Mouse (Mus musculus) regulatory T cell (primary cell): ENCODE measurements at regions not wholly inside any gene's neighbourhood (a gene's known extent, or its start where the extent isn't known, plus 50 kb on each side); places are given as distances from the start of the nearest gene placed in this dataset.

Source experiments
- in situ Hi-C: fragments of 300-600 bp; cut with MboI, MseI; formaldehyde crosslinking; loops from one replicate; pipeline ENCODE4 v1.15.1; 2025; ENCODE audit warnings: high pct_unique_total_duplicates

DNA sequence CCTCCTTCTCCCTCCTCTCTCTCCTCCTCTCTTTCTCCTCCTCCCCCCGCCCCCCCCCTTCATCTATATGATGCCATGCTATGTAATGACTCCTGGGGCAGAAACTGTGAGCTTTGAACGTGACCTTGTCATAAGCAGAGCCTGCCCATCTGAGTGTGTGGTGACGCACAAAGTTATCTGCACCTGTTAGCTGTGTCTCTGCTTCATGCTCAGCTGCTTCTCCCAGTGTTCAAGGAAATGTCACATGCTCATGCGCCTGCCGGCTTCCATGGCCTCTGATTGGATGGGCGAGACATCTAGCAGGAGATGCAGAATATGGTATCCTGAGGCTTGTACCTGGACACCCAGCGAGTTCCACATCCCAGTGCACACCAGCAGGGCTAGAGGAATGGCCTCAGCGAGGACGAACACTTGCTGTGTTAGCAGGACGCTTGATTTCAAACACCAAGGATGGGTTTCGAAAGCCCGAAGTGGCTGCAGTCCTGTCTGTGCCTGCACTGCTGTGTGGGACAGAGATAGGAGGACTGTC is 240.6 kb downstream of the 1500009L16Rik start:
- in situ Hi-C loops, result no loop called here

DNA sequence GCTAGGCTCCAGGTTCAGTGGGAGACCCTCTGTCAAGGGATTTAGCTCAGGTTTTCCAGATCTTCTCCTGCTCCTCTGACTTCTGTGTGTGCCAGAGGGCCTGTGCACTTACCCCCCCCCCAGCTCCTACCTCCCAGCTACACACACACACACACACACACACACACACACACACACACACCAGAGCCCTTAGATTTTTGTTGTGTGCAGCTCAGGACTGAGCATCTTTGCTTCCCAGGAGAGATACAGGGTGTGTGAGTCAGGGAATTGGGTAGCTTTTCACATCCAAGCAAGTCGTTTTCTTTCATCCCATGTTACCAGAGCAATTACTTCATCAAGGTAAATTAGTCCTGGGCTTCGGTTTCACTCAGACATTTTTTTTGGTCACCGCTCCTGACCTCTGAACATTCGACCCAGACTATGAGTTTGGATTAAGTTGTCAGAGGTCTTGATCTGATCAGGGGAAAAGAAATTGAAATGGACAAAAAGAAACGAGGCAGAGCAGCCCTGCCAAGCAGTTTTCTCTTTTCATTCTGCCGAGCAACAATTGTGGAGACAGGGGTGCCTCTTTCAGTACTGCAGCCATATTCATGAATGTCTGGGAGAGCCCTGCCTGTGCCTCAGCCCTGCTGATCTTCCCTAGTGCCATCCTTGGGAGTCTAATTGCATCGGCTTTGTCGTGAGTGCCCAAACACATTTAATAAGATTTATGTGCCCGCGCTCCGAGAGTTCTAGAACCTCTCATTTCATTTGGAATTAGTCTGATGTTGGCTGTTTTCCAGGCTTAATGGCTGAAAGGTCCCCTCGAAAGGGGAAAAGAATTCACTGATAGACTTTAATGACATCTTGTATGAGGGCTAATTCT is 241.3 kb downstream of the 1500009L16Rik start:
- in situ Hi-C loops, result no loop called here

DNA sequence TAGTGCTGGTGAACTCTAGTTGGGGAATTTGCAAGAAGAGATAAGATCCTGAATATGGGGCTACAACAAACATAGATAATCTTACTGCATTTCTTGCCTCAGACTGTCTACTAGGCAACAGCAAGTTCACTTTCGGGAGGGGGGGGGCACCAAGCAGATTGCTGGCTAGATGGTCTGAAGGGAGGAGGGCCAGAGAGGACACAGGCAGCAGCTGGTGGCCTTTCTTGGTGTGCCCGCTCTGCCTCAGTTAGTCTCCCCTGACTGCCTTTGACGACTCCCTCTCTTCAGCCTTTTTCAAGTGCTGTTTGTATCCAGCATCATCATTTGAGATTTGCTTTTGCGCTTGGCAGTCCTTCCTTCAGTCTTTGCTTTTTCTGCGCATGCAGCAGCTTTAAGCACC is 242.2 kb downstream of the 1500009L16Rik start:
- in situ Hi-C loops, result no loop called here

DNA sequence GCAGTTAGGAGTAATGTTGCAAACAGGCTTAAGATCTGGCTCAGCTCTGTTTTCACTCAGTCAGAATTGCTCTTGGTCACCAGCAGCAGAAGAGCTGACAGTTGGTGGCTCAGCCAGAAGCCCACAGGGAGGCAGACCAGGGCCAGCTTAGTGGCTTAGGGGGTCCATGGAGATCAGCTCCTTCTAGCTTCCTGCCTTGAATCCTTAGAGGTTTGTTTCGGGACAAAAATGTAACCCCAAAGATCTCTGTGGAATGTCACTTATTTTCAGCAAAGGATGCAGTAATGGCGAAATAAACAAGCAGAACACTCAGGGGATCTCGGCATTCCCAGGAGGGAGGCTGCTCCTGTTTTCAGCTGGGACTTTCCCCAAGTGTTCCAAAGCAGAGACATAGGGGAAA is 247.8 kb downstream of the 1500009L16Rik start:
- in situ Hi-C loops, result no loop called here

DNA sequence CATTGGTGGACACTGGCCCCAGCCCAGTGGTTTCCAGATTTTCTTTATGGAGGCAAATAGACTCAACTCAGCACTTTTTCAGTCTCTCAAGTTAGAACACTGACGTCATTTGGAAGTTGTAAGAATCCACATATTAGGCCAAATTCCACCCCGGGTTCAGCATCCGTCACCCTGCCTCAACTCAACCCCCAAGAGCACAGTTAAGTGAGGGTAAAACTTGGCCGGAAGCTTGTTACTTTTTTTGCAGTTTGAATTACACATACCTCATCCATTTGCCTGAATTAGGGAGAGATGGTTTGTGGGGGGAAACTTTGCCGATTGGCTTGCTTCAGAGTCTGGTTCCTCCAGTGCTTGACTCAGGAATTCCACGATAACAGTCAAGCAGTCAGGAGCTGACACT is 251.9 kb downstream of the 1500009L16Rik start:
- in situ Hi-C loops, result no loop called here

DNA sequence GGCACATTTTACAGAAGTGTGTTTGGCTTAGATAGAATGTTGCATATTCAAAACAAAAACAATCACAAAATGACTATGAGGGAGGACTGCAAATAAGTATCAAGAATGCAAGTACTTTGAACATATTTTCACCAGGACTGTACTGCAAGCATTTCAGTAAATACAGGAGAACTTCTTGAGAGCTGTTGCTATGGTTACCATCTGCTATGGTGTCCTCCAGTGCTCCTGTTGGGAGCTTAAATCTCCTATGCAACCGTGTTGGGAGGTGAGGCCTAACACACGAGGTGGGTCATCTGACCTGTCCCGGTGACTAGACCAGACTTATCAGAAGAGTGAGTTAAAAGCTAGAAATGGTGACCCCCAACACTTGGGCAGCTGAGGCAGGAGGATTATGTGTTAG is 253.9 kb downstream of the 1500009L16Rik start:
- in situ Hi-C loops, result no loop called here

DNA sequence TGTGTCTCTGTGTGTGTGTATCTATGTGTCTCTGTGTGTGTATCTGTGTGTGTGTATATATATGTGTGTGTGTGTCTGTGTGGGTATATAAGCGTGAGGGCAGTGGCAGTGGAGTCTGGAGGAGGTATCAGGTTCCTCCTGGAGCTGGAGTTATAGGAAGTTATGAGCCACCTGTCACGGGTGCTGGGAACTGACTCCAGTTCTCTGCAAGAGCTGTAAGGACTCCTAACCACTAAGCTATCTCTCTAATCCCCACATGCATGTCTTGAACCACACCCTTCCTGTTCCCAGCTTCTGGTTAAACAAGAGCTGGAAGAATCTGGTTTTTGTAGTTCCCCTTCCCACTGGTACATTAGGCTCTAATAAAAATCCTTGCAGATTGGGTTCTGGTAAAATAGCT is 257.3 kb downstream of the 1500009L16Rik start:
- in situ Hi-C loops, result no loop called here

DNA sequence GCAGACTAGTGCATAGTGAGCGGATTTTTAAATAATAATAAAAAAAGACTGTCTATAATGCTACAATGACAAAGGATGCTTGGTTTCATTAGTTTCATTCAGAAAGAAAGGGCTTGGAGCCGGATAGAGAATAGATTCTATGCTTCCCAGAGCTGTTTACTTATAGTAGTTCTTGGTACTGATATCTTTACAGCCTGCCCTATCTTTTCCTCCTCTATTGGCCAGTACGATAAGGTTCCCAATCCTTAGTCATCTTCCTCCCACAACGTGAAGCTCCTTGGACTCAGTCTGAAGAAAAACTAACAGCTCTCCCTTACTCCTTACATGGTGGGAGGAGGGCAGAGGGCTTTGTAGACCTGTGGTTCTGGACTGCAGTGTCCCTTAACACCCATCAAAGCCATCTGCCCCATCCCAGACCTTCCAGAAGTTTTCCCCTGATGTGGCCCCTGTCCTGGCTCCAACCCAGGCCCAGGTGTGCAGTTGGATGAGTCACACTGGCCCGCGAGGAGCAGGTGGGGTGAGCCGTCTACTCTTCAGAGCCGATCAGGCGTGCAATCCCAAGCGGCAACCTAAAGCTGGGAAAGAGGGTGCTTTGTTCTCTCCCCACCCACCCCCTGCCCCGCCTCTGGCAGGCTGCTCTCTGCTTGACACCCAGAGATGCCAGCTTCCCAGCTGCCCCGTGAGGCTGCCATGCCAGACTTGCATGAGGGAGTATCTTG is 262.2 kb downstream of the 1500009L16Rik start:
- in situ Hi-C loops, result no loop called here

DNA sequence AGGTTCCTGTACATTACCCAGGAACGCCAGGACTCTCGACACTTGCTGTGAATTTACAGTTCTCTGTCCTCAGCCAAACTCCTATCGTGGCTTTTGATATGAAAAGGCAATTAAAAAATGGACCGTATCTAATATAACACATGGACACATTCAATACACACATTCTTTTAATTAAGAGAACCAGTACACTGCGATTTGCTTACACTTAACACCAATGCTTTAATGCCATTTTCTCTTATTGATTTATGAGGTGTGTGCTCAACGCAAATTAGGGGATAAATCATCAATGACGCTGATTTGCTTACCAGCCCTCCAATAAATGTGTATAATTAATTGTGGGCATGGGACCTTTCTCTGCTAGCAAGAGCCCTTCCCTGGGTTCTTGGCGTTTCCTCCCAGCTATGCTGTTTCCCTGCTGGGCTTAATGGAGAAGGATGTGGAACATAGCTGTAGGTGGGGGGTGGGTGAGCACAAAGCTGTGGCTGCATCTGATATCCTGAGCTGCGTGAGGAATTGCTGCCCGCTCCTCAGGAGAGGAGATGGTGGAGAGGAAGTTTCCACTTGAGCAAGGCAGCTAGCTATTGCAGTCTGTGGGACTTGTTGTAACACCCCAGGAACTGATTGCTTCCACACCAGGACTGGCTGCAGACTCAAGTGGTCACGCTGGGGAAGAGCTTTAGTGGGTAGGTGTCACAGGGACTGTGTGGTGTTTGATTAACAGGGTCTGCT is 270.1 kb downstream of the 1500009L16Rik start:
- in situ Hi-C loops, result no loop called here

DNA sequence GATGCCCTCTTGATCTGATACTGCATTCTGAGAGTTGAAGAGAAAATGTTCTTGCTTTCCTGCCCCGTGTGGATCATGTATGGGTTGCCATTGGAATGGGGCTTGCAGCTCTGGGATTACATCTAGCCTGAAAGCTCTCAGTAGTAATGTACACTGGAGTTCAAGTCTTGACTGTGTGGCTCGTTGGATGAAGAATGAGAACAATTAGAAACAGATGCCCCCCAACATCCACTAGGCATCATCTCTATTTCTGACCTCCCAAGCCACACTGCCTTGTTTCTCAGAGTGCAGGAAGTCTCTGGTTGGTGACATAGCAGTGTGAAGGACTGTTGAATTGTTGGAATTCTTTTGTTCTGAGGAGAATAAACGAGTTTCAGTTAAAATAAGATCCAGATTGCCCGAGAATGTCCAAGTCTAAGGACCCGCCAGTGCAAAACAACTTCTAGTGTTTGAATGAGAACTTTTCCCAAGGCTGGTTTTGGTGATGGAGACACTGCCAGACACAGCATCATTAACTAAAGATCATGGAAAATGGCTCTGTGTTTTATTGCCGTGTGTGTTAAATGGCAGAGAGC is 272.4 kb downstream of the 1500009L16Rik start:
- in situ Hi-C loops, result no loop called here

DNA sequence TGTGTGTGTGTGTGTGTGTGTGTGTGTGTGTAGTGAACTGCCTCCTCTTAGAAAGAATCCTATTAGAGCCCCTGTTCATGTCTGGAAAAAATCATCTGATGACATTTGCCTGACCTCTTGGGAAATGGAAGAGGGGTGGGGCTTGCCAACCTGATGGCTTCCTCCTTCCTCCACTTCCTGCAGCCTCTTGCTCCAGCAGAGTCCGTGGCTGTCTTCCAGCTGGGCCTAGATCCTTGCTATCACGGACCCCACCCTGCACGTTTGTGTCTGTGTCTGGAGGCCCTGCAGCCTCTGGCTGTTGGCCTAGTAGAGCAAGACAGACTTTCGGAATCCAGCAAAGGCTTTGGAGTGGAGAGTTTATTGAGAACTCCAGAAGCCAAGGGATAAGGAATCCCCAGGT is 273.2 kb downstream of the 1500009L16Rik start:
- in situ Hi-C loops, result no loop called here

DNA sequence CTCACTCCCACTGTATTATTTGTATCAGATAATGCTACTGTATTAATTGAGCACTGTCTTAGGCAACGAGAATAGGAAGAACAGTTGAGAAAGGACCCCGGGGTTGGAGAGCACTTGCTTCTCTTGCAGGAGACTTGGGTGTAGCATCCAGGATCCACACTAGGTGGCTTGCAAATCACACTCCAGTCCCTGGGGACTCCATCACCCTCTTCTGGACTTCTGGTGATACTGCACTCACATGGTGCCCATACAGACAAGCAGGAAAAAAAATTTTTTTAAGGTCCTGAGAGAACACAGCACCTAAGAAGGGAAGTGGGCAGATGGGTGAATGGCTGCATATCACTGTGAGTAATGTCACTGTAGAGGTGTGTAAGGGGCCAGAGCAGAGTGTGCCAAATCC is 273.8 kb downstream of the 1500009L16Rik start:
- in situ Hi-C loops, result no loop called here

DNA sequence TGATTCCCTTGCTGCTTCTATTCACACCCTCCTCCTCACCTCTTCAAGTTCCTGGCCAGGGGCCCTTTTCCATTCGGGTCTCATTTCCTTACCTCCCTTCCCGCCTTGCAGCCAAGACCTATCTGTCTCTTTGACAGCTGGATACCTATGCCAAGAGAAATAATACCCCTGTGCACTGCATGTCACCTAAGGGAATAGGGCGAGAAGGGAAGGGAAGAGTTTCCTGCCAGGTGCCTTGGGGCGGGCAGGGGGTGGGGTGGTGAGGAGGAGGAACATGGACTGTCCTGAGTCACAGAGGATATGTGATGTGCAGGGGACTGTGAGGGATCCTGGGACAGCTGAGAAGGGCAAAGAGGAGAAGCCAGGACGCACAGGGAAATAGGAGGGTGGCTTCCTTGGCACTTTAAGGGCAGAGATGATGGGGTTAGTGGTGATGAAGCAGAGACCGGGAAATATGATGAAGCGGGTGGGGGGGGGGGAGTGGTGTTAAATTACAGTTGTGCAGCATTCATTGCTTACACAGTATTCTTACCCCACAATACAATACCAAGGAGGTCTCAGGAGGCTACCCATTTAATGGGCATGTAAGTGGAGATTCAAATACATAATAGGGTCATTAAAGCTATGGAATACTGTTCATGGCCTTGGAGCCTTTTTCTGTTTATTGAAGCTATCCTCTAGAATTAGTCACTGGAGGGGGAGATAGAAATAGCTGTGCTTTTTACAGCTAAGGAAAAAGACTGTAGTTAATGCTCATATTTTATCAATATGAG is 278.0 kb downstream of the 1500009L16Rik start:
- in situ Hi-C loops, result no loop called here

DNA sequence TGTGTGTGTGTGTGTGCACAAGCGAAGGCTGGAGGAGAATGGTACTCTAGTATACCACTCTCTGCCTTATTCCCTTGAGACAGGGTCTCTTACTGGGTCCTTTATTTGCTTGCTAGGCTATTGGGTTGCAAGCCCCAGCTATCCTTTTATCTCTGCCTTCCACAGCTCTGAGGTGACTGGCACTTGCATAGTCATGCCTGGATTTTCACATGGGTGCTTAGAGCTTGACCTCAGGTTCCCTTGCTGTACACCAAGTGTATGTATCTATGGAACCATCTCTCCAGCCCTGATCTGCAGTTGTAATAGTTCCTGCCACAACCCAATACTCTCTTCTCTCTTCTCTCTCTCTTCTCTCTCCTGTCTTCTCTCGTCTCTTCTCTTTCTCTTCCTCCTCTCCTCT is 280.1 kb downstream of the 1500009L16Rik start:
- in situ Hi-C loops, result no loop called here

DNA sequence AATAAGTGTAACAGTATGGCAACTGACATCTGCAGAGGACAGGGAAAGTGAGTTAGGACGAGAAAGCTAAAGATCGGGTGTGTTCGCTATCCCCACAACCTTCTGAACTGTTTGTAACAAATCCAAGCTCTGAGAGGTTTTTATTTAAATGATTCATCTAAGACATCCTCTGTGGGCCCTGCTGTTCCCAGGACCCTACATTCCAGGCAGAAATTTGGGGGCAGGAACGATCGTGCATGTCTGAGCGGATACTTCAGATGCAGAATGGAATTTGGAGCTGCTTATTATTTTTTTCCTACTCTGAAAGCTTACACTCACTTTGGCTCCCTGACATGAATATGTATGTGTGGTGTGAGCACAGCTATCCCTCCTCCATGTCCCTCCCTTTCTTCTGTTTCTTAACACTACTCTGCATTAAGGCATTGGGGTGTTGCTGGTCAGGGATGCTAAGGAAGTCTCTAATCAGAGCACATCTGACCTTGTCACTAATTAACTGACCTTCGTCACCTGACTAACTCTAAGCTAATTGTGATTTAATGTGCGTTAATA is 281.0 kb downstream of the 1500009L16Rik start:
- in situ Hi-C loops, result no loop called here

DNA sequence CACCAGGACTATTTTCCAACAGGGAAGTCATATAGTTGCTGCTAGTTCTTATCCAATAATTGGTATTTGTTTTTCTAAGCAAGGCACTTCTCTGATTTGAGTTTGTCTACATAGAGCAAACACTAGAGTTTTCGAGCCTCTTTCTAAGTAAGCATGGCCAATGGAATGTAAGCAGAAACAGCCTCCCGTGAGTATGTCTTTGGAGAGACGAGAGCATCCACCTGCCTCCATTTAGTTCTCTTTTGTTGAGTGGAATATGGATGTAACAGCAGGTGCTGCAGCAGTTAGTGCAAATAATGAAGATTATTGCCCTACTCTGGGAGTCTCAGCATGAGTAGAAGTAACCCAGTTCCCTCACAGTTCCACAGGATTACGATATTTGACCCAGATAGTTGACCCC is 286.3 kb downstream of the 1500009L16Rik start:
- in situ Hi-C loops, result no loop called here

DNA sequence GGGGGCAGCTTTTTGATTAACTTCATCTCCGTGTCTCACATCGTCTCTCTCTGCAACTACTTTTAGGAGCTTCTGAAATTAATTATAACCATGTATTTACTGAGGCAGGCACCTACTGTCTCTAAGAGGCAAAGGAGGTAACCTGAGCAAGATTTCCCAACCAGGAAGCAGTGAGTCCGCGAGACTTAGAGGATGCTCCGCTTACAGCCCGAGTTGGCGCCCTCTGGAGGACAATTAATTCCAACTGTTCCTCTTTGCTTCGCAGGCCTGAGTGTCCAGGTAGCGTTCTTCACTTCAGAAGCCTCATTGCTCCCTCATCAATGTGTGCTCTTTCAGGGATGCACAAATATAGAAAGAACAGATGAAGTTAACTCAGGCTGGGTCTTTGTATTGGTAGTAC is 296.7 kb downstream of the 1500009L16Rik start:
- in situ Hi-C loops, result no loop called here

DNA sequence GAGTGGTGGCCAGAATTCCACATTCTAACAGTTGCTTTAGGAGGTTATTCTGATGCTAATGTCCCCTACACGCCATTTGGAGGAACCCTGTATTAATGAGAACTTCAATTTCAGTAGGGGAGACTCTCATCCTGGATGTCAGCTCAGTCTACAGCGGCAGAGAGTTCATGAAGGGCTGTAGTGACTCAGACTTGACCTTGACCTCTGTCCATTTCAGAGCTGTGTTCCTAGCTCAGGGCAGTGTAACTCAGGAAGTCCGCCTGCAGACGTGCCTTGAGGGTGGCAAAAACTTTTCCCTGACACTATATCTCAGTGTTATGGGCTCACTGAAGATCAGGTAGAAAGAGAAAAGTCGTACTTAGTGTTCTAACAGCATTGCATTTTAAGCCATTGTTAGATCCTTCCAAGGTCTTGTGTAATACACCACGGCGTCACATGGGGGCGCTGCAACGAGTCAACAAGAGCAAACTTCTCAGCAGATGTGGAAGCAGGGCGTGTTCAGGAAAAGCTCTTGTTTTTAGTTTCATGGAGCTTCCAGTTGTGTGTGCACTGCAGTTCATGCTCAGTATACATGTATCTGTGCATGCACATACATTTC is 297.5 kb downstream of the 1500009L16Rik start:
- in situ Hi-C loops, result no loop called here

DNA sequence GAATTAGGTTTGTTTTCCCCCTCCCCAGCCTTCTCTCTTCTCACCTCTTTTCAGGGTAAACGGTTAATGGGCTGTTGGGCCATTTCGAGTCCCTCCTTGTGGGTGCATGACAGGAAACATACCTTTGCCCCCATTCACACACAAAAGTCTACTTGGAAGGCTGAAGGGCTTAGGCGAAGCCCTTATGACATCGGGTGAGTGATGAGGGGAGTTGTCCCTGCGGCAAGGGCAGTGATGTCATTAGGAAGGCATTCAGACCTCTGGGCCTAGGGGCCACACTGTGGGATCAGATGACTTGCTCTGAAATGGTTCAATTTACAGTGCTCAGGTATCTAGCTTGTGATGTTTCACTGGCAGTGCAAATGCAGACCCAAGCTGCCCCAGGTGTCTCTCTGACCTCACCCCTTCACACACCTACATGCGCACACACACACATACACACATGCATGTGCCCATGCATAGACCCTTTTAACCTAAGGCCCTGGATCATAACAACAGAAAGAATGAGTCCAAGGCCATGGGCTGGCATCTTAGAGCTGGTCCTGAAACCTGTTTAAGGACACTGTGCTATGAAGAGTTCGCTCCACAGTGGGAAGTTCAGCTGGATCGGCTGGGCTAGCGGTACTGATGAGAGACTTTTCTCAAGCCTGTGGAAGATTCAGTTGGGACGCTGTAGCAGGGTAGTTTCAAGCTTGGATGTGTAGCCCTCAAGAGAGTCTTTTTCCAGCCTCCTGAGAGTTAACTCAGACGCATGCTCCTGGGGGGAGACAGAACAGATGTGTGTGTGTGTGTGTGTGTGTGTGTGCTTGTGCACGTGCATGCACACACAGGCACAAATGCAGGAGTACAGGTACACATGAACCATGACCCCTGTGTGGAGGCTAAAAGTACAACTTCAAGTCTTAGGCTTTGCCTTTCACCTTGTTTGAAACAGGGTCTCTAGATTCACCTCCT is 298.8 kb downstream of the 1500009L16Rik start:
- in situ Hi-C loops, result no loop called here
